Mouse (Mus musculus) frontal cortex, adult 2 months (tissue): ENCODE measurements at regions not wholly inside any gene's neighbourhood (a gene's known extent, or its start where the extent isn't known, plus 50 kb on each side); places are given as distances from the start of the nearest gene placed in this dataset.

ENCODE experiments used
- DNase-seq, 2 experiments: peaks; one replicate each; pipeline ENCODE4 v3.0.0; 2022; ENCODE audit warnings: low spot score in 1 of 2; ENCODE audit errors: extremely low spot score in 1 of 2

- DNase-seq, result no peak
Measured at GRCm38 (mm10) chr2:75607958-75608357, 51.1 kb upstream of the Hnrnpa3 start.

GRCm38 (mm10) chr2:75608482-75608881 lies 50.6 kb upstream of the Hnrnpa3 start:
- no peak for DNase-seq

DNA sequence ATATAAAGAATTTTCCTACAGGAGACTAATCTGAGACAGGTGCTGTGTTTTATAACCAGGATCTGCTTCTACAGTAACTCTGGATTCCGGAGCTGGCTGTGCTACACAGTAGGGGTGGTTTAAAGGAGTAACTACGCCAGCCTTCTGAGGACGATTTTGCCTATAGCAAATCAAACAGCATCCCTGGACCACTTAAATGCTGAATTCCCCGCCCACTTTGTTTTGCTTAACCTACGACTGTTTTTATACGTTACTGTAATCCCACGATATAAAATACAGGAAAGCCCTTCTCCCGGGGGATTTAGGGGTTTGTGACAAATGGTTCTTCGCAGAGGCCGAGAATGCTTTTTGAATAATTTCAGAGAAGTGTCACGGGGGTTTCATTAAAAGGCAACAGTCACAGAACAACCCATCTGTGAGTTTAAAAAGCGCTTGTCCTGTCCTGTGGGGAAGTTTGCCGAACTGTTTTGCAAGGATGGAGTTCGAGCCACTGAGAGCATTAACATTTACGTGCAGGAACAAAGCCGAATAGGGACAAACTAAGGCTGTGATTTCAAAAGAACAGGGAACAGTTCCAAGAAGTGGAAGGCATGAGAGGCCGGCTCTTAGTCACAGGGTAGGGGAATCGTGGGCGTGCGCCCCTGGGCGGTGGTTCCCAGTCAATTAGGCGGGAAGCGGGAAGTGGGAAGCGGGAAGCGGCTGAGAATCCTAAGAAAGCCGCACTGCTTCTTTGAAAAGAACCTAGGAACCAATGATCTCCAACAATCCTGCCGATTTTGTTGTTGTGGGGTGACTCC lies 49.7 kb upstream of the Hnrnpa3 start:
- peak in 1 of 2 experiments; percentile 60 for DNase-seq
